Mouse (Mus musculus) forebrain, embryonic 16.5 days (tissue): ENCODE measurements around the gene Tpst2. TPM values are rescaled to one million over a fixed set of nuclear protein-coding genes. Genes with fewer than 3 reads are reported as not detected.

Source experiments
- ATAC-seq: fragments of 200-750 bp; cut with Nextera tagmentation; 2 replicates; pipeline ENCODE4 v1.8.0; 2017; ENCODE audit warnings: mild to moderate bottlenecking, moderate library complexity
- H3K27ac ChIP-seq: fragments of 300-500 bp; sonication (generic); 2 replicates; pipeline ENCODE4 v1.5.1; 2014; ENCODE audit warnings: low read length, control low read depth
- H3K27me3 ChIP-seq: fragments of 300-500 bp; sonication (generic); replicated peaks from 2 replicates; pipeline ENCODE4 v1.6.1; 2014; ENCODE audit warnings: low read length; ENCODE audit not compliant: control insufficient read depth, insufficient read depth
- H3K36me3 ChIP-seq: fragments of 300-500 bp; sonication (generic); 2 replicates; pipeline ENCODE4 v1.6.1; 2014; ENCODE audit not compliant: control insufficient read depth, insufficient read depth
- H3K4me1 ChIP-seq: fragments of 300-500 bp; sonication (generic); replicated peaks from 2 replicates; pipeline ENCODE4 v1.6.1; 2014; ENCODE audit warnings: low read length; ENCODE audit not compliant: control insufficient read depth, insufficient read depth
- H3K4me2 ChIP-seq: fragments of 300-500 bp; sonication (generic); 2 replicates; pipeline ENCODE4 v1.6.1; 2014; ENCODE audit warnings: mild to moderate bottlenecking, low read length, control low read depth
- H3K4me3 ChIP-seq: fragments of 300-500 bp; sonication (generic); replicated peaks from 2 replicates; pipeline ENCODE4 v1.5.1; 2014; ENCODE audit warnings: mild to moderate bottlenecking, low read length, control low read depth
- H3K9ac ChIP-seq: fragments of 300-500 bp; sonication (generic); replicated peaks from 2 replicates; pipeline ENCODE4 v1.6.1; 2014; ENCODE audit warnings: low read depth, low read length, control low read depth
- H3K9me3 ChIP-seq: fragments of 300-500 bp; sonication (generic); 2 replicates; pipeline ENCODE4 v1.6.1; 2016; ENCODE audit warnings: low read length; ENCODE audit not compliant: control insufficient read depth
- WGBS: fragments of 180-500 bp; shearing (Covaris S2); extraction: QIAGEN DNeasy Blood & Tissue Kit; methylation state at CpG from one replicate; pipeline ENCODE4 v1.1.7; 2014; 5-methylcytosine and 5-hydroxymethylcytosine counted together
- polyA plus RNA-seq: library from polyadenylated mRNA; unstranded; fragments of >200 nt; fragmentation: Nextera tagmentation; extraction: Ambion mirVana; gene quantifications from 2 replicates; pipeline ENCODE4 v1.2.1, GENCODE M21; 2015

Tpst2 gene
- polyA plus RNA-seq, 1 experiment from 2014 or later, result 30.2 TPM

DNA sequence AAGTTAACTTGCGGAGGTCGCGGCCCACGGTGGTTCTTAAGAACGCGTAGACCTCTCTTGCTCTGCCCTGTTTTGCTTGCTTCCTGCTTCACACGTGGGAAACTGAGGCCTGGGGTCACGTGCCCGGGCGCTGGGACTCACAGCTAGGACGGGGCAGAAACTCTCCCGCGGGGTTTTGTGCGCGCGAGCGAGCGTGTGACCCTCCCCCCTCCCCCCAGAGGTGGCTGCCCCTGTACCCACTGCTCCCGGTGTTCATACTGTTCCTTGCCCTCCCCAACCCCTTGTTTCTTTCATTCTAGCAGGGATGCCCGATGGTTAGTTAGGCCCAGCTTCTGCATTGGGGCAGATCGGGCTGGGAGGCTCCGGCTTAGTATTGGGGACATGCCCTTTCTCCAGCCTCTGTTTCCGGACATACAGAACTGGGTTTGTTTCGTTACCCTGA, 437 bp downstream of the Tpst2 start:
- no peaks in the 10 kb centered on the region for H3K27me3 ChIP-seq
- peak overlapping the region; percentile 75 for H3K9ac ChIP-seq
- peak overlapping the region; percentile 46; the same call in 1 of the 2 replicates for H3K27ac ChIP-seq
- no peak; the same call in 1 of the 2 replicates for ATAC-seq
- WGBS, result 0% methylated on average over 24 of the region's 24 CpGs
- peak overlapping the region; percentile 80 for H3K4me3 ChIP-seq
- peaks cover 17% of the 10 kb centered on the region for H3K4me1 ChIP-seq
- peak overlapping the region; percentile 86 for H3K4me2 ChIP-seq
- no peaks in the 10 kb centered on the region for H3K9me3 ChIP-seq
- no peaks in the 10 kb centered on the region for H3K36me3 ChIP-seq

DNA sequence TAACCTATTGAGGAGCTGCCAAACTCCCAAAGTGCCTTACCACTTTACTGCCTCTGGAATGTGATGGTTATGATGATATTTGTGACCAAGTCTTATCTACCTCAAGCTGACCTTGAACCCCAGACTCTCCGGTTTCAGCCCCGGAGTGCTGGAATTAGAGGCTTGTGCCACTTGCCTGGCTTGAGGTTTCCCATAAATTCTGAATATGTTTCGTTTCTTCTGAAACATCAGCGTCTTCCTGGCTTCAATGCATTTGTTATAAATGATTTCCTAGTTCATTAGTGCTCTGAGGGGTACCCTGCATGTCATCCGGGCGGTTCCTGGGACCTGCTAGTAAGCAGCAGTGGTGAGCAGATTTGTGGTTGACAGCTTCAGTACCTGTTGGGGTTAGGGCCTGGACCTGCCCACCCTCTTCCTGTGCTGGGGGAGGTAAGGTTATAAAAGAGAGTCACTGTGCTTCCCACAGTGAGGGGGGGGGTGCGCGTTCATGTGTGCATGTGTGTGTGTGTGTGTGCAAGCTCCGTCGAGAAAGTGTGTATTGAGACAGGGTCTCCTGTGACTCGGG, 1.5 kb downstream of the Tpst2 start:
- H3K36me3 ChIP-seq, result no peaks in the 10 kb centered on the region
- no peaks in the 10 kb centered on the region for H3K27me3 ChIP-seq
- ATAC-seq, result no peak
- no peak overlapping the region for H3K9ac ChIP-seq
- WGBS, result 91% methylated on average over 11 of the region's 11 CpGs
- no peak overlapping the region for H3K27ac ChIP-seq
- no peak overlapping the region for H3K4me3 ChIP-seq
- H3K4me2 ChIP-seq, result no peak overlapping the region
- H3K9me3 ChIP-seq, result no peaks in the 10 kb centered on the region
- peaks cover 17% of the 10 kb centered on the region for H3K4me1 ChIP-seq

GRCm38 (mm10) chr5:112279181-112280021, 2.9 kb downstream of the Tpst2 start:
- Histone ChIP-seq H3K36me3 (no peaks in the 10 kb centered on the region), H3K9me3 (no peaks in the 10 kb centered on the region), H3K27ac (no peak overlapping the region), H3K4me2 (no peak overlapping the region), H3K9ac (no peak overlapping the region), H3K27me3 (no peaks in the 10 kb centered on the region), H3K4me1 (peaks cover 17% of the 10 kb centered on the region), H3K4me3 (no peak overlapping the region)
- 89% methylated on average over 17 of the region's 17 CpGs for WGBS
- ATAC-seq, result no peak

GRCm38 (mm10) chr5:112280151-112280550, 3.7 kb downstream of the Tpst2 start:
- Histone ChIP-seq H3K9me3 (no peaks in the 10 kb centered on the region), H3K4me3 (no peak overlapping the region), H3K36me3 (no peaks in the 10 kb centered on the region), H3K4me1 (peaks cover 17% of the 10 kb centered on the region), H3K27me3 (no peaks in the 10 kb centered on the region), H3K9ac (no peak overlapping the region), H3K4me2 (no peak overlapping the region), H3K27ac (no peak overlapping the region)
- 87% methylated on average over 7 of the region's 7 CpGs for WGBS
- ATAC-seq, result no peak

- no peak overlapping the region for H3K4me2 ChIP-seq
Measured at GRCm38 (mm10) chr5:112280863-112281660, 4.6 kb downstream of the Tpst2 start.

GRCm38 (mm10) chr5:112281676-112282075, 5.2 kb downstream of the Tpst2 start:
- WGBS, result 85% methylated on average over 4 of the region's 4 CpGs

More at GRCm38 (mm10) chr5:112280863-112281660, 4.6 kb downstream of the Tpst2 start:
- WGBS, result 53% methylated on average over 15 of the region's 15 CpGs
- Histone ChIP-seq H3K4me1 (peaks cover 12% of the 10 kb centered on the region), H3K9me3 (no peaks in the 10 kb centered on the region), H3K27me3 (no peaks in the 10 kb centered on the region), H3K4me3 (no peak overlapping the region), H3K36me3 (no peaks in the 10 kb centered on the region), H3K27ac (no peak overlapping the region), H3K9ac (no peak overlapping the region)
- ATAC-seq, result no peak

DNA sequence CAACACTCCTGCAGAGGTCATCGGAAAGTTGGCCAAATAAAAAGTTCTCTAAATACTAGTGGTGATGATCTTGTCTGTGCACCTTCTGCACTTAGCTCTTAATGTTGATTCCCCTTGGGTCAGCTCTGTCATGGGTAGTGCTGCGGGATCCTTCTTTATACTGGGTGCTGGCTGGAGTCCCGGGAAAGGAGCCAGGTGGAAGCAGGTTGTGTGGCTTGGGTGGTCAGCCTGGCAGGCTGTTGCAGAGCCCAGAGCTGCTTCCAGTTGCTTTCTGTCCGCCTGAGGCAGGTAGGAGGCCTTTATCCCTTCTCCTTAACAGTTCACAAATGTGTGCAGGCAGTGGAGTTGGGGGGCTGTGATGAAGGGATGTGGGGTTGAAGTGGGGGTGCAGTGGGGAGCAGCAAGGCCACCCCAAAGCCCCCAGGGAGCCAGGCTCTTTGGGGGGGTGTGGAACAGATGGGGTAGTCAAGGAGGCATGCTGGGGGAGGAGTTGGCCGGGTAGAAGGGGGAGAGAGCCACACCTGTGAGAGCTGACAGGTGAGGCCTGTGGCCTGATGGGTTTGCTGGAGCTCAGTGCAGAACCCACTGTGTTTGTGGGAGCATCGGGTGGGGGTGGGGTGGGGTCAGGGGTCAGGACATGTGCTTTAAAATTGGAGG, 5.8 kb downstream of the Tpst2 start:
- no peak overlapping the region for H3K4me2 ChIP-seq
- no peak overlapping the region for H3K4me3 ChIP-seq
- H3K27ac ChIP-seq, result no peak overlapping the region
- H3K9ac ChIP-seq, result no peak overlapping the region
- 75% methylated on average over 6 of the region's 6 CpGs for whole genome bisulfite sequencing
- no peaks in the 10 kb centered on the region for H3K27me3 ChIP-seq
- no peaks in the 10 kb centered on the region for H3K36me3 ChIP-seq
- H3K9me3 ChIP-seq, result no peaks in the 10 kb centered on the region
- no peak for ATAC-seq
- peaks cover 8% of the 10 kb centered on the region for H3K4me1 ChIP-seq

More at GRCm38 (mm10) chr5:112281676-112282075, 5.2 kb downstream of the Tpst2 start:
- H3K9me3 ChIP-seq, result no peaks in the 10 kb centered on the region
- ATAC-seq, result no peak
- no peak overlapping the region for H3K27ac ChIP-seq
- H3K4me3 ChIP-seq, result no peak overlapping the region
- peaks cover 12% of the 10 kb centered on the region for H3K4me1 ChIP-seq
- no peaks in the 10 kb centered on the region for H3K36me3 ChIP-seq
- H3K27me3 ChIP-seq, result no peaks in the 10 kb centered on the region
- H3K4me2 ChIP-seq, result no peak overlapping the region
- H3K9ac ChIP-seq, result no peak overlapping the region

GRCm38 (mm10) chr5:112282780-112283482, 6.4 kb downstream of the Tpst2 start:
- no peak overlapping the region for H3K9ac ChIP-seq
- no peak overlapping the region for H3K4me3 ChIP-seq
- ATAC-seq, result no peak
- WGBS, result 81% methylated on average over 9 of the region's 9 CpGs
- H3K27me3 ChIP-seq, result no peaks in the 10 kb centered on the region
- 0 out of 2 replicates have a peak, but pooled peaks cover 2% of the 10 kb centered on the region for H3K4me1 ChIP-seq
- no peak overlapping the region for H3K27ac ChIP-seq
- H3K4me2 ChIP-seq, result no peak overlapping the region
- H3K9me3 ChIP-seq, result no peaks in the 10 kb centered on the region
- H3K36me3 ChIP-seq, result no peaks in the 10 kb centered on the region
